Mouse (Mus musculus): Measurements from ENCODE around the gene Arap1.

The Arap1 gene

GRCm38 (mm10) chr7:101327786-101328185, 20.1 kb upstream of the Arap1 start:
- no peak for DNase-seq

DNA sequence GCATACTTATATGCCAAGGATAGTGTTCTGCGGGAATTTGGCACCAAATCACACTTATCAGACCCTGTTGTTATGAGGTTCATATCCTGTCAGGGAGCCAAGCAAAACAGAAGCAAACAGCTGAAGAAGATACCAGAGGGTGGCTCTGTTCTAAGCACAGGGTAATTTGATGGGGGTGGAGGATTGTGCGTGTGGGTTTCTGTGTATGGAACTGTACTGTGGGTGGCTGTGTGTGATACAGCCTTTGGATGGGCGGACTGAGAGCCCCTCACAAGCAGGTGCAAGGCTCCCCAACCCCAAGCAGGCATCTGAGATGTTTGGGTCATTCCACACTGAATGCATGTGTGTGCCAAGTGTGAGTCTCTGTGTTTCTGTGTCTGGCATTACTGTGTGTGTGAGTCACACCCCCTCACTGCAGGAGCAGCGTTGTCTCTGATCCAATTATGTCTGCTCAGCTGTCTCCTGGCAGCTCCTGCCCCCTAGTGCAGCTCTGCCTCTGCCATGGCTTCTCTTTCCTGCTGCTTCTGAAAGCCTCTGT, 19.2 kb upstream of the Arap1 start:
- DNase-seq, result no peak

DNA sequence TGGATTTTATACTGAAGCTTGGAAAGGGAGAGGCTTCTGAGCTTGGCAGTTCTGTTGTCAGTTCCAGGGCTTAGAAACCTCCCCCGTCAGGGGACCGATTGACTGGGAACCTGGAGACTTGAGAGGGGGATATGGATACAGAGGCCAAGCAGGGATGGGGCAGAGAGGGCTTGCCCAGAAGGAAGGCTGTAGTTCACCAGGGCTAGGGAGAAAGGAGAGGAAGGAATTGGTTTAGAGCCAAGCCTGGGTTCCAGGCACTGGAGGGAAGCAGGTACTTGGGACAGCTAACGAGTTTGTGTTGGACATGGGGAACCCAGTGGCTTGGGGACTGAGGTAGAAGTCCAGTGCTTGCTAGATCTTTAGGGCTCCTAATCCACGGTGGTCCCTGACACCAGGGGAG, 18.3 kb upstream of the Arap1 start:
- no peak for DNase-seq

DNA sequence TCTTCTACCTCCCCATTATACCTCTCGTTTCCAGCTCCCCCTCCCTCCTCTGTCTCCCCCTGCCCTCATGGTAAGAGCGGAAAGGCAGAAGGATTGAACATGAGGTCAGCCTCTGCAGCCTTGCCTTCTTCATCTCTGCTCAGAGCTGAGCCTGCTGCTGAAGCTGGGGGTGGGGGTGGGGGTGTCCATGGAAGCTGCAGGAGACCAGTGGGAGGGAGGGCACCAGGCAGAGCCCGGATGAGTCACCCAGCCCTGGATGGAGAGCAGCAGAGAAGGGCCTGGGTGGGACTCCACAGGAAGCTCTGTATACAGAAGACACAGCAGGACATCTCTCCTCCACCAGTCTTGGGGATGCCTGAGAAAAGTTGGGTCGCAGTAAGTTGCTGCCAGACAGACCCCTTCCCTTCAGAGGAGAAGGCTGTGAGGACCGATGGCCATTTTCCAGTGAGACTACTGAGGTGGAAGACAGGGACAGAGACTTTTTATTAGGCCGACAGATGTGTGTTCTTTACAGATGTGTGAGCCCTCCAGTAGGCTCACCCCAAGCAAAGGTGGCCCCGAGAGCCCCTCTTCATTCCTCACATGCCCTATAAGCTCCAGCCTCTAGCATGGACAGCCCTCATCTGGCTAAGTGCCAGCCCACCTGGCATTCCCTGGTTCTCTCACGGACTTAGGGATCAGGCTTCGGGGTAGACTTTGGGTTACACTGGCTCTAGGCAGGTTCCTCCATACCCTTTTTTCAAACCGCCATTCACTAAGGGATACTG, 17.6 kb upstream of the Arap1 start:
- DNase-seq, result no peak

GRCm38 (mm10) chr7:101330841-101331173, 17.1 kb upstream of the Arap1 start:
- no peak for DNase-seq

- DNase-seq, result no peak
These were observed 15.6 kb upstream of the Arap1 start for GRCm38 (mm10) chr7:101332045-101332831.

DNA sequence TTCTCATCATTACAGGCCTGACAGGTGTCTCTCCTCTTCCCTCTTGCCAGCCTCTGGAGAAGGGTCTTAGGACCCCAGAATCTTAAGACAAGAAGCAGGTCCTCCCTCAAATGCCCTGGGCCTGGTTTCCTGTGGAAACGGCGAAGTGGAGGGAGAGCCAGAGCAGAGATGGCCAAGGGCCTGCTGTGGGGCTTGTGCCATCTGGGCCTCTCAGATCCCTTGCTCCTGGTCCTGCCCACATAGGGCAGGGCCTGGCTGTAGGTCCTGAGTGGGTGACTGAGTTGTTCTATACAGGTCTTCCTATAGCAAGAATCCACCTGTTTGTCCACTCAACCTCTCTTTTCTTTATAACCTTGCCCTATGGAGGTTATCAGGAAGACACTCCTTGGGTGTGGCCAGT, 12.6 kb upstream of the Arap1 start:
- no peak for DNase-seq

DNA sequence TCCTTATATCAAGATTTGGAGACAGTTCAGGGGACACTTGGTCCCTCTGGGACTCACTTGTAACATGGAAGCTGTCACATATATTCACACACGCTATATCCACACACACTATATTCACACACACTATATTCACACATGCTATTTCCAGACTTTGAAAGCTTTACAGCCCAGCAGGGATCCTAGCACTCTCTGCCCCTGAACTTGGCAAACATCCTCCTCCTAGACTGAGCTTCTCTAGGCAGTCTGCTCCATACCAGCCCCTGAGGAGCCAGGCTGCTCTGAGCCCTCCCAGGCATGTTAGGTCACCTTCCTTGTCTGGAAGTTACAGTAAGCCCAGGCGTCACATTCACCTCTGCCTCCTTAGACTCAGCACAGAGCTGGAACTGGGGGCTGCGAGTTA, 11.2 kb upstream of the Arap1 start:
- DNase-seq, result no peak

DNA sequence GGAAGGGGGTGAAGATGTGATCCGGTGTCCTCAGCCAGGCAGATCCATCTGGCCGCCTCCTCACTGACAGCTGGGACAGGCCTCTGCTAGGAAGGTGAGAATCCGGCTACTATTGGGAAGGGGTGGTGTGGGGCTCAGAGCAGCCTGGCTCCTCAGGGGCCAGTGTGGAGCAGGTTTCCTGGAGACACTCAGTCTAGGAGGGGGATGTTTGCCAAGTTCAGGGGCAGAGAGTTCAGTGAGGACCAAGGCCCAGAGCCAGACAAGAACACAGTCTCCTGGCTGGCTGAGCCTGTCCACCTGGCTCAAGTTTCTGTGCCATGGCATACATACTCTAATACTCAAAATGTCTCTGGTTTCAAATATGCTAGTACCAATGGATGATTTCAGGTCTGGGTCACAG, 10.5 kb upstream of the Arap1 start:
- no peak for DNase-seq

GRCm38 (mm10) chr7:101341405-101341804, 6.5 kb upstream of the Arap1 start:
- no peak for DNase-seq

GRCm38 (mm10) chr7:101343135-101343534, 4.7 kb upstream of the Arap1 start:
- no peak for DNase-seq

- no peak for DNase-seq
These were observed 3.0 kb upstream of the Arap1 start for GRCm38 (mm10) chr7:101344892-101345291.

DNA sequence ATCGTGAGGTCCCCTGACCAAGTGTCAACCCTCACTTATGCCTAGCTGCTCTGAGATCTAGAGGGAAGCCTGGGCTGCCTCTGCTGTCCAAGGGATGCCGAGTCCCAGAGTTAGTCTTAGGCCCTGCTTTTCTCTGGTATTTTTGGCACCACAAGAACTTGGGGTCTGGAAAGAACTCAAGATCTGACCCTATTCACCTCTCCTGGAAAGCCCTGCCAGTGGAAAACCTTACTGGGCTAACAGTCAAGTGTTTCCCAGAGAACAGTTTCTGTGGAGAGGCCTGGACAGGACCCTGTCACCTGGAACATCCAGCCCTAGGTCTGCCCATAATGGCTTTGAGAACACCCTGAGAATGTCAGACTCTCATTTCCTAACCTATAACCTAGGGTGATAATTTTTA, 876 bp upstream of the Arap1 start:
- DNase-seq, result no peak

DNA sequence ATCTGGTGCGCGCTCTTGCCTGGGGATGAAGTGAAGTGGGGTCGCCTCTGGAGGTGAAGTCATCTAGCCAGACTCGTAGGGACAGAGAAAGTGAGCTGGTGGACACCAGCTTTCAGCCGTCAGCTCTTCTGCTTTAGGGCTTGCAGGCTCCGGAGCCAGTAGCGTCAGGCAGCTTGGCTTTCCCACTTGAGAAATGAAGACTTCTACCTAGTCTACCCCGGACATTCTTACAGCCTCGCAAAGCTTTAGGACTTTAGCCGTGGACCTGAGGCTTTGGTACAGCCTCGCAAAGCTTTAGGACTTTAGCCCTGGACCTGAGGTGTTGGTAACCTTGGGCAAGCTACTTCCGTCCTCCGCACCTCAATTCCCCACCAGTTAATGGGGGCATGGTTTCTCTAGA, 445 bp downstream of the Arap1 start:
- DNase-seq, result peak in 1 of 2 experiments; percentile 30

DNA sequence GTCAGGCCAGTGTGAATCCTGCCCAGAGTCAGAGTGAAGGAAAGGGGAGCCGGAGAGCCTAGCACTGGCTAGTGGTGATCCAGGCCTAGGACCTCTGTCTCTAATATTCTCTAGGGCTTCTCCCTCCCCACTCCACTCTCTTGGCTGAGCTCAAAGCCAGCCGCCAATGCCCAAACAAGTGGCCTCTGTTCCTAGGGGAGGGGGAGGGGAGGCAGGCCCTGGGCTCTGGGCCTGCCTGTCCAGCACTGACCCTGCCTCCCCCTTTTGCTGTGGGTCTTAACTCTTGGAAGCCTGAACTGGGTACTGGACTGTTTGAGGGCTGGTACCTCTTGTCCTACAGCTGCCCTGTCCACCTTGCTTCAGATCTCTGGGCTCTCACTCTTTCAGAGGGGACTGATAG, 2.0 kb downstream of the Arap1 start:
- no peak for DNase-seq

GRCm38 (mm10) chr7:101352404-101352803, 4.5 kb downstream of the Arap1 start:
- peak; percentile 31 to 45 for DNase-seq

DNA sequence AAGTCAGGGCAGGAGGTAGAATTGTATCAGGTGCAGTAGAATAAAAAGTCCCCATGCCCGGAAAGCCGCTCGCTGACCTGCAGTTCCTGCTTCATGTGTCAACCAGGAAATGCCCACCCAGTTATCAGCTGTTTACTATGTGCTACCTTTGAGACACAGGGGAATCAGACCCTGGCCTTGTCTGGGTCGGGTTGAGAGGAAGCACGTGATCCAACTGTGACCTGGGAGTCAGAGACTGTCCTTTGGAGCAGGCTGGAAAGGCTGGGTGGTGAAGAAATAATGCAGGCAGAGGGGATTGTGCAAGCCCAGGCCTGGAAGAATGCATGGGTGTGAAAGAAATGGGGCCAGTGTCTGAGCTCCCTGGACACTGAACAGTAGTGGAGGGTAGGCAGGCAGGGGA, 6.6 kb downstream of the Arap1 start:
- peak; percentile 61 to 67 for DNase-seq

DNA sequence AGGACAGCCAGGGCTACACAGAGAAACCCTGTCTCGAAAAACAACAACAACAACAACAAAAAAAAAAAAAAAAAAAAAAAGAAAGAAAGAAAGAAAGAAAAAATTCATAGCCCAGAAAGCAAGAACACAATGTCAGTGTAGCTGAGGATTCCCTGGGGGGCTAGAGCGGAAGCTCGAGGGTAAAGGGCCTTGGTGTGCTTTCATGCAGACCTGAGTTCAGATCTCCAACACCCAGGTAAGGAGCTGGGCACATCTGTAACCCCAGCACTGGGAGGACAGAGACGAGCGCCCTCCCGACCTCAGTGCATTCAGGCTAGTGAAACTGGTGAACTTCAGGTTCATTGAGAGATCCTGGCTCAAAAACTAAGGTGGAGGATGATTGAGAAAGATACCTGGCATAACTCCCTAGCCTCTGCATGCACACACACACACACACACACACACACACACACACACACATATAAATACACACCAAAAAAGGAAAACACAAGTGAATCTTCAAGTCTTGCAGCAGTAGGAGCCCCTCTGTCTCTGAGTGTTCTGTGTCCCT, 7.8 kb downstream of the Arap1 start:
- peak; percentile 49 to 60 for DNase-seq

DNA sequence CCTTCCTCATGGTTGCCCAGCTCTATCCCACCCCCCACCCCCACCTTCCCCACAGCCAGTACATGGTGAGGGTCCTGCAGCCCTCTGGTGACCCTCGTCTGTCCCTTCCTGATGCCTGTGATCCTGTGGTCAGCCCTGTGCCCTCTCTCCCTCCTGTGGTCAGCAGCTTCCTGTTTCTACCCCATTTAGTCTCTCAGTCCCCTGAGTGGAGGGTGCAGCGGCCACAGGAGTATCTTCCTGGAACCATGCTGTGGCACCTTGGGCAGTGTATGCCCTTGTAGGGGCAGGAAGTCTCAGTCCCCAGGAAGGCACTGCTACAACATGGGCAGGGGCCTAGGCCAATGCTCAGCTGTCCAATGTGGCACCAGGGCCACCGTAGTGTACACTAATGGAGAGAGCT, 9.0 kb downstream of the Arap1 start:
- DNase-seq, result peak; percentile 40 to 45

DNA sequence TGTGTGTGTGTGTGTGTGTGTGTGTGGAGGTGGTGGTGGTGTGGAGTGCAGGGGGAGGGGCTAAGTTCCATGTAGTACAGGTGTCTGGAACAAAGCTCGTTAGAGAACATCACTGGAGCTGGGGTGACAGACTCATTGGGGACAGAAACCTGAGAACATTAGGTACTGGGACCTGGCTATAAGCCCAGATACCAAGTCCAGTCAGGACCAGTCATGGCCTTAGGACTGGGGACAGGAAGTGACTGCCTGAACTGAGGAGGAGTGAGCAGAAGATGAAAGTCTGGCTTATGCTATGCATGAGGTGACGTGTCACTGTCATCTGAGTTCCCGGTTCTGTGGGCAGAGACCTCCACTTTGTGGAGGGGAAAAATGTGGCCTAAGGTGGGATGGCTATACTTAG, 12.5 kb downstream of the Arap1 start:
- DNase-seq, result peak; percentile 38 to 45

- DNase-seq, result peak; percentile 63 to 67
These were observed 13.2 kb downstream of the Arap1 start for GRCm38 (mm10) chr7:101361021-101361420.

GRCm38 (mm10) chr7:101361767-101362166, 13.9 kb downstream of the Arap1 start:
- DNase-seq, result peak; percentile 58 to 63

- DNase-seq, result peak; percentile 77 to 84
These were observed 14.9 kb downstream of the Arap1 start for GRCm38 (mm10) chr7:101362791-101363191.

GRCm38 (mm10) chr7:101363914-101364313, 16.0 kb downstream of the Arap1 start:
- DNase-seq, result peak; percentile 30 to 37

Data from B cell, adult 2 months (primary cell).